Mouse (Mus musculus) ES-E14 (cell line): ENCODE measurements around the gene Rreb1. TPM values are rescaled to one million over a fixed set of nuclear protein-coding genes. Genes with fewer than 3 reads are reported as not detected.

Experiments
- DNase-seq: peaks from one replicate; pipeline ENCODE4 v3.0.0-alpha.2; 2013; ENCODE audit warnings: low read depth, low spot score
- H3K27ac ChIP-seq: 2 replicates; pipeline ENCODE4 v1.5.1; 2012; ENCODE audit warnings: low read depth, mild to moderate bottlenecking, low read length, moderate library complexity, mixed read lengths; ENCODE audit not compliant: poor library complexity, insufficient read depth, severe bottlenecking
- H3K36me3 ChIP-seq: 2 replicates; pipeline ENCODE4 v1.6.1; 2012; ENCODE audit warnings: mild to moderate bottlenecking, low read length, moderate library complexity, mixed read lengths; ENCODE audit not compliant: control insufficient read depth, poor library complexity, insufficient read depth, severe bottlenecking
- H3K4me1 ChIP-seq, 2 experiments: fragments of 150-350 bp in 1 of 2; sonication (generic) in 1 of 2; 2 replicates each; pipeline ENCODE4 v1.6.1; 2012; ENCODE audit warnings: low read length in 2 of 2, mild to moderate bottlenecking in 1 of 2, mixed read lengths in 1 of 2; ENCODE audit not compliant: control insufficient read depth in 2 of 2, insufficient read depth in 2 of 2, poor library complexity in 1 of 2
- H3K4me3 ChIP-seq, 2 experiments: fragments of 150-350 bp in 1 of 2; sonication (generic) in 1 of 2; 2 replicates each; pipeline ENCODE4 v1.5.1; 2012; ENCODE audit warnings: low read length in 2 of 2, low read depth in 1 of 2, mild to moderate bottlenecking in 1 of 2, mixed read lengths in 1 of 2; ENCODE audit not compliant: insufficient read depth in 1 of 2, poor library complexity in 1 of 2, severe bottlenecking in 1 of 2
- H3K9ac ChIP-seq: 2 replicates; pipeline ENCODE4 v1.6.1; 2012; ENCODE audit warnings: low read depth, mild to moderate bottlenecking, low read length, mixed read lengths; ENCODE audit not compliant: poor library complexity, insufficient read depth, severe bottlenecking
- H3K9me3 ChIP-seq: fragments of 150-350 bp; sonication (generic); 2 replicates; pipeline ENCODE4 v1.6.1; 2012; ENCODE audit warnings: low read depth, mild to moderate bottlenecking, low read length; ENCODE audit not compliant: control insufficient read depth, insufficient read depth
- CHD2 ChIP-seq: IDR thresholded peaks from 2 replicates; pipeline ENCODE4 v1.6.1; 2014; ENCODE audit warnings: mild to moderate bottlenecking, low read depth, low read length, inconsistent platforms
- HCFC1 ChIP-seq: IDR thresholded peaks from 2 replicates; pipeline ENCODE4 v1.6.1; 2012; ENCODE audit warnings: low read length, inconsistent platforms, borderline replicate concordance; ENCODE audit not compliant: insufficient read depth
- MAFK ChIP-seq: IDR thresholded peaks from 2 replicates; pipeline ENCODE4 v1.6.1; 2014; ENCODE audit warnings: mild to moderate bottlenecking, low read depth, low read length, inconsistent platforms; ENCODE audit not compliant: insufficient read depth
- ZC3H11A ChIP-seq: IDR thresholded peaks from 2 replicates; pipeline ENCODE4 v1.6.1; 2012; ENCODE audit warnings: low read depth, mild to moderate bottlenecking, inconsistent platforms, low read length, borderline replicate concordance
- ZNF384 ChIP-seq: IDR thresholded peaks from 2 replicates; pipeline ENCODE4 v1.6.1; 2012; ENCODE audit warnings: low read depth, low read length, inconsistent platforms
- in situ Hi-C, 2 experiments: fragments of 600-800 bp; cut with MboI; formaldehyde crosslinking; loops; one replicate each; pipeline ENCODE4 v1.15.1; 2025; ENCODE audit warnings: low sequenced_read_pairs in 2 of 2, inconsistent platforms in 1 of 2; ENCODE audit not compliant: unreplicated experiment in 2 of 2
- total RNA-seq: library from RNA; depleted of rRNA; stranded (reverse); fragments of 300-350 nt; gene quantifications from 2 replicates; pipeline ENCODE4 v1.2.3, GENCODE M21; 2012

Rreb1 gene
- total RNA-seq, 1 experiment: 14.7 TPM

GRCm38 (mm10) chr13:37837372-37837771 lies 59.2 kb downstream of the Rreb1 start:
- Histone ChIP-seq H3K27ac (peak overlapping the region; percentile 55; the same call in 1 of the 2 replicates), H3K4me3 (no peak overlapping the region; a peak in 1 of 4 replicates), H3K9ac (no peak overlapping the region), H3K4me1 (peaks cover 5 to 27% of the 10 kb centered on the region in 2 experiments), H3K9me3 (no peaks in the 10 kb centered on the region), H3K36me3 (peaks cover 6% of the 10 kb centered on the region; the same call in 1 of the 2 replicates)
- in situ Hi-C loops: no loop called here
- no peak for DNase-seq
- TF ChIP-seq HCFC1 (no peak), ZNF384 (no peak), MAFK (no peak), ZC3H11A (no peak), CHD2 (no peak)

- in situ Hi-C loops: no loop called here
- Histone ChIP-seq H3K9ac (peak overlapping the region; percentile 47; the same call in 1 of the 2 replicates), H3K36me3 (peaks cover 6% of the 10 kb centered on the region; the same call in 1 of the 2 replicates), H3K4me3 (peak overlapping the region; percentile 0 to 41; a peak in 2 of 4 replicates), H3K9me3 (no peaks in the 10 kb centered on the region), H3K4me1 (peaks cover 5 to 18% of the 10 kb centered on the region in 2 experiments), H3K27ac (peak overlapping the region; percentile 41; the same call in 1 of the 2 replicates)
- no peak for DNase-seq
- TF ChIP-seq CHD2 (no peak), MAFK (no peak), HCFC1 (no peak), ZC3H11A (no peak), ZNF384 (no peak)
Measured at GRCm38 (mm10) chr13:37838260-37839183, 60.3 kb downstream of the Rreb1 start.

GRCm38 (mm10) chr13:37843241-37843640 lies 65.0 kb downstream of the Rreb1 start:
- H3K9me3 ChIP-seq: no peaks in the 10 kb centered on the region
- H3K36me3 ChIP-seq: peaks cover 6% of the 10 kb centered on the region; the same call in 1 of the 2 replicates
- H3K9ac ChIP-seq: no peak overlapping the region
- H3K4me1 ChIP-seq: peaks cover 2 to 30% of the 10 kb centered on the region in 2 experiments; a peak in 3 of 4 replicates
- TF ChIP-seq CHD2 (no peak), HCFC1 (no peak), MAFK (no peak), ZNF384 (no peak), ZC3H11A (no peak)
- in situ Hi-C loops: no loop called here
- no peak for DNase-seq
- H3K27ac ChIP-seq: no peak overlapping the region
- no peak overlapping the region for H3K4me3 ChIP-seq

- no peaks in the 10 kb centered on the region for H3K9me3 ChIP-seq
- no peak overlapping the region for H3K27ac ChIP-seq
- TF ChIP-seq ZC3H11A: no peak
- no peak for TF ChIP-seq HCFC1
- no peak for TF ChIP-seq MAFK
- no peak for TF ChIP-seq ZNF384
- TF ChIP-seq CHD2: no peak
- H3K9ac ChIP-seq: no peak overlapping the region; the same call in 1 of the 2 replicates
- H3K4me1 ChIP-seq: peaks cover 3 to 28% of the 10 kb centered on the region in 2 experiments
- H3K4me3 ChIP-seq: no peak overlapping the region
- peaks cover 3% of the 10 kb centered on the region; the same call in 1 of the 2 replicates for H3K36me3 ChIP-seq
- no peak for DNase-seq
- in situ Hi-C loops: no loop called here
Measured at GRCm38 (mm10) chr13:37843844-37844243, 65.6 kb downstream of the Rreb1 start.
